ENCODE assay signal across 1 mouse cellular context in the genomic region with DNA sequence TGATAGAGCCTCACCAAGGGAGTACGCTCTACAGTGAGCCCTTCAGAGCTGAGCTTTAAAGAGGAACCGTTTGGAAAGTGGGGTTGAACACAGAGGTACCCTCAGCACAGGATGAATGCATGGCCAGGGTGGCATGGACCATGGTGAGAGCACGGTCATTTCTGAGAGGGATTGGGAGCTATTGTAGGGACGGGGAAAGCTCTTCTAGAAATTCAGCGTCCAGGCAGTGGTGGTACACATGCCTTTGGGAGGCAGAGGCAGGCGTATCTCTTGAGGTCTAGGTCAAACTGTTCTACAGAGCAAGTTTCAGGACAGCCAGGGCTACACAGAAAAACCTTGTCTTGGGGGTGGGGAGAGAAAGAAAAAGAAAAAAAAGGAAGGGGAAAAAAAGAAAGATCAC.
A peak's percentile ranks its signal among the peaks of the same experiment; 100 is the strongest.
TF ChIP-seq lines count a peak whose summit lies in the region.

No protein-coding gene starts in this region.

TF ChIP-seq in MEL, 35 proteins besides CTCF, POLR2A, EP300 and RAD21 (continued from another document):
- TF ChIP-seq TAL1 (IDR thresholded peaks at IDR 0.05; ENCODE audit: low read length) (no peak), CHD2 (IDR thresholded peaks at IDR 0.05; ENCODE audit: low read length) (no peak), USF1 (IDR thresholded peaks at IDR 0.05; ENCODE audit: low read depth, low read length) (no peak), ZMIZ1 (IDR thresholded peaks at IDR 0.05; ENCODE audit: low read depth, low read length) (no peak), CHD1 (IDR thresholded peaks at IDR 0.05; ENCODE audit: low read depth, low read length) (peak; percentile 53; the same call in 1 of the 2 replicates), TCF12 (IDR thresholded peaks at IDR 0.05; ENCODE audit: low read depth, low read length) (no peak), SIN3A (IDR thresholded peaks at IDR 0.05; ENCODE audit: low read length) (no peak; the same call in 1 of the 2 replicates)
